Mouse (Mus musculus): ENCODE measurements around the gene BC025920. TPM values are rescaled to one million over a fixed set of nuclear protein-coding genes. Genes with fewer than 3 reads are reported as not detected.

Gene BC025920
- 3.6 TPM for polyA plus RNA-seq (2017; shearing (Covaris generic))

DNA sequence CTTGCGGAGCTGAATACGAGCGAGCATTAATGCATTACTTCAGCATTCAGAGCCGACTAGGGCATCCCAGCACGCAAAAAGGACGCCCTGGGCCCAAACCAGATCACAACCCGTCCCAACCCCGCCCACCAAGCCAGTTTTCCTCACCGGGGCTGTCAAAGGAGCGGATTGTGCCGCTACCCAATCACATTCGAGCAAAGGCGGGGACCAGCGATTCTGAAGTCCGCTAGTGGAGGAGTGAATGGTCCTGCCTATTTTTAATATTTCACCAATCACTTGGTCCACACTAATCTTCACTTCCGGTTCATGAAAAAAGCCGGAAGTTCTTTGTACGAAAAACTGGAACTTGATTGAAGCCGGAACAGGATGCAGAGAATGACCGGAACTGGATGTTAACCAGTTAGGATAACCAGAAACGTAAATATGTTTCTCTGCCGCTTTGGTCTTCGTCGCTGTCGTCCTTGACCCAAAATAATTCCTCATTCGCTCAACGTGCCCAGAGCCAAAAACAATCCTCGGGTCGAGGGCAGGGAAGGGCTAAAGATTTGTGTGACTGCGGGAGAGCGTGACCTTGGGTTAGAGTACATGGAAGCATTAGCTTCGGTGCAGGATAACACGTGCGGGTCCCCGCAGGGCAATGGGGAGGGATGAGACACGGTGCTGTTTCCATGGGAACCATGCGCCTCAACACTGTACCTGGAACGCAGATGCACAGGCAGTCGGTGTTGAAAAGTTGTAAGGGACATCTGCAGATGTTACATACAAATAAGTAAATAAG lies at the start of gene BC025920:
BC025920 (plus strand) TSS at position 297 of the 778 bp plus-strand sequence.

DNA sequence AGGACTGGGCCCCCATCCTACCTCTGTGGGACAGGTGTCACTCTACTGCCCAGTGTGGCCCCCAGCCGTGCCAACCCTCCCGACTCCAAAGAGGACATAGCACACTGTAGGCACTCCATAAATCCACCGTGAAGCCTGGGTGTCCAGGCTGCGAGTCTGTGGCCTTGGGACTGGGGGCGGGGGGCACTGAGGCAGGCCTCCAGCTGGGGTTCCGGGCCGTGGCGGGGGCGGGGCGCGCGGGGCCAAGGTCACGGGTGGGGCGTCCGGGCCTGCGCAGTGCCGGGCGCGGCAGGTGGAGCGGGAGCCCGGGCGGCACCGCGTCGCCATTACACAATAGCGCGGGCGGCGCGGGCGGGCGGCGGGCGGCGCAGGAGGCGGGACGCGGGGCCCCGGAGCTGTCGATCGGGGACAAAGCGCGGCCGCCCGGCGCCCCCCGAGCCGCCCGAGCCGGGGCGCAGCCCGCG lies 46.9 kb upstream of the BC025920 start, which contains the start of gene Aes:
Aes (plus strand) TSS at position 326 of the 464 bp plus-strand sequence.

DNA sequence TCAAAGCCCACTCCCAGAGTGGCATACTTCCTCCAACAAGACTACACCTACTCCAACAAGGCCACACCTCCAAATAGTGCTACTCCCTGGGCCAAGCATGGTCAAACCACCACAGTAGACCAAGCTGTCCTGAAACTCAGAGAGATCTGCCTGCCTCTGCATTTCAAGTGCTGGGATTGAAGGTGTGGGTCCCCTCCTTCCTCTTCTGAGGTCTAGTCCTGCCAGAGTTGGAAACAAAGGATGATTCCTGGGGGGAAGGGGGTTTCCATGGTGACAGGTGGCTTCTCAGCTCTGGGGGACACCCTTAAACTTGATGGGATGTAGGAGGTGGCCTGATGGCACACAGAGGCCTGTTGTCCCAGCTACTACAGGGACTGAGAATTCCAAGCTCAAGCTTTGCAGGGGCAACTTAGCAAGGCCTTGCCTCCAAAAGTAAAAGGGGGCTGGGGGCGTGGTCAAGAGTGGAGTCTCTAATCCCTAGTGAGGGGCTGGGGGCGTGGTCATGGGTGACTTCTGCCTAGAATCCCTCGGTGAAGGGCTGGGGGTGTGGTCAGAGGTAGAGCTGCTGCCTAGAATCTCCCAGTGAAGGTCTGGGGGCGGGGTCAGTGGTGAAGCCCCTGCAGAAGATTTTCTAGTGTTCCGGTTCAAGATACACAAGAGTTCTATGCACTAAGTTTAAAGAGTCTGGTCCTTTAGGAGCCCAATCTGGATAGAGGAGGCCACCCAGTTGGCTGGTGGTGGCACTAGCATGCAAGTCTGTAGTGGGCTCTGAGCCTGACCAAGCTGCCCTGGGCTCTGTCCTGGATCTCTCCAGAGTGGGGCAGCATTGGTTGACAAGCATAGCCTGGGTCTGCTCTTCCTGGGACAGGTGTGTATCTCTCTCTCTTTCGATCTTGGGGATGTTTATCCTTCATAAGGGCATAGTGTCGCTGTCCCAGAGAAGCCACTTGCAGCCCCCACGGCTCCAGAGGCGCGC lies 31.7 kb upstream of the BC025920 start, which contains the start of gene Tle2:
Tle2 (plus strand) TSS at position 481 of the 976 bp plus-strand sequence.

DNA sequence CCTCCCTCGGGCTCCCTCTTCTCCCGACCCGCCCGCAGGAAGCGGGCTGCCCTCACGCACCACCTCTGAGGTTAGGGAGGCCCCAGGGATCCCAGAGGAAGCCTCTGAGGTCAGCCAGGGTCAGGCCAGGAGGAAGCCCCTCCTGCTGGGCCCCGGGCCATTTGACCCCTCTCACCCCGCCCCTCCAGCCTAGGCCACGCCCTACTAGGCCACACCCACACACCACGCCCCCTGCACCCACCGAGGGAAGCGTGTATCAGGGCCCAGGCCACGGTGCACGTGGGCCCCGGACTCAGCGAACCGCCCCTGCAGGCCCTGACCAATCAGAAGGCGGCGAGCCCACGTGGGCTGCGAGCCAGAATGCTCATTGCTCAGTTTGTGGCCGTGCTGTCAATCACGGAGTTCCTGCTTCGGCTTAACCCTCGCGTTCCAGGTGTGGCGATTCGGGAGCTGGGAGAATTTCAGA lies 5.3 kb upstream of the BC025920 start, which contains the start of gene Tle6:
Tle6 (minus strand) TSS at position 336 of the 466 bp plus-strand sequence.

DNA sequence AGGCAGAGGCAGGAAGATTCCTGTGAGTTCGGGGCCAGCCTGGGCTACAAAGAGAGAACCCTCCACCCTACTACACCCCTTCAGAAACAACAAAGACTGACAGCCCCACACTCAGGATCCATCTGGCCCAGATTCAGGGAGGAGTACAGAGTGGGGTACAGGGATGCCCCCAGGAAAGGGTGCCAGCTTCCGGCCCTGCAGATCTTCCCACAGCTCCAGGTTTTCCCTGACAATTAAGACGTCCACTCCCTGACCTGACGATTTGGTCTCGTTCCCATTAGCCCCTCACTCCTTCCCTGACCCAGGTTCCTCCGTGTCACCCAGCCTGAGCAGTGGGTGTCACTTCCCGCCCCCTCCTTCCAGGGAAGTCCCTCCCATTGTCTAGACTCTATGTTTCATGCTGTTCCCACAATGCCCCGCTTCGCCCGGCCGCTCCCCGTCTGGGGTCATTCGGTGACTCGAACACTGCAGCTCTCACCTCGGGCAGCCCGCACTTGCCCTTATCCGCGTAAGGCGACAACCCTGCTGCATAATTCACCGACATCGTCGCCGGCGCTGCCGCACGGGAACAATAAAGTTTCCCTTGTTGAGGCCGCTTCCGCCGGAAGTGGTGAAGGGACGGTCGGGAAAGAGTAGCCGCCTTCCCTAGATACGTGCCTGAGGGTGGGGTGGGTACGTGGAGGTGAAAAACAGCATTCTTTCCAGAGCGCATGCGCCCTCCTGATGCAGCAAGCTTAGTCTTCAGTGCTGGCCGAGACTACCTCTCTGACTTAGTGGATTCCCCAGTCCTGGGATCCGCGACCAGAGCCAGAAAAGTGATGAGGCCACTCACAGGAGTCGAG lies 21.1 kb downstream of the BC025920 start, which contains the start of gene Sirt6:
Sirt6 (minus strand) TSS at position 804 of the 842 bp plus-strand sequence.

DNA sequence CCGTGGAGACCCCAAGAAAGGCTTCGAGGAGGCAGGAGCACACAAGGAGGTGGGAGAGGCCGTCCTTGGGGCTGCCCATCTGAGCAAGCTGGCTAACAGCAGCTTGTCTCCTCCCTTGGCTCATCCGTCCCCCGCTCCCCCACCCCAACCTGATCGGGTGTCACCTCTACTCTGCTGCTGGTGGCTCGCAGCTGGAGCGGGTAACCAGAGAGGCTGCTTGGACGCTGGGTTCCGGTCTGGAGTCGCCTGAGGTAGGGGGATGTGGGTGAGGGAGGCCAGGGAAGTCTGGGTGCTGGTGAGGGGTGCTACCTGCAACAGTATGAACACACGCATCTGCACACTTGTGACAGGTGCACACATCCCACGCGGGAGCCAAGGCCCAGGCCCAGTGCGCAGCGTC lies 22.3 kb downstream of the BC025920 start, which contains the start of gene Ankrd24:
Ankrd24 (plus strand) TSS at position 151 of the 400 bp plus-strand sequence.

DNA sequence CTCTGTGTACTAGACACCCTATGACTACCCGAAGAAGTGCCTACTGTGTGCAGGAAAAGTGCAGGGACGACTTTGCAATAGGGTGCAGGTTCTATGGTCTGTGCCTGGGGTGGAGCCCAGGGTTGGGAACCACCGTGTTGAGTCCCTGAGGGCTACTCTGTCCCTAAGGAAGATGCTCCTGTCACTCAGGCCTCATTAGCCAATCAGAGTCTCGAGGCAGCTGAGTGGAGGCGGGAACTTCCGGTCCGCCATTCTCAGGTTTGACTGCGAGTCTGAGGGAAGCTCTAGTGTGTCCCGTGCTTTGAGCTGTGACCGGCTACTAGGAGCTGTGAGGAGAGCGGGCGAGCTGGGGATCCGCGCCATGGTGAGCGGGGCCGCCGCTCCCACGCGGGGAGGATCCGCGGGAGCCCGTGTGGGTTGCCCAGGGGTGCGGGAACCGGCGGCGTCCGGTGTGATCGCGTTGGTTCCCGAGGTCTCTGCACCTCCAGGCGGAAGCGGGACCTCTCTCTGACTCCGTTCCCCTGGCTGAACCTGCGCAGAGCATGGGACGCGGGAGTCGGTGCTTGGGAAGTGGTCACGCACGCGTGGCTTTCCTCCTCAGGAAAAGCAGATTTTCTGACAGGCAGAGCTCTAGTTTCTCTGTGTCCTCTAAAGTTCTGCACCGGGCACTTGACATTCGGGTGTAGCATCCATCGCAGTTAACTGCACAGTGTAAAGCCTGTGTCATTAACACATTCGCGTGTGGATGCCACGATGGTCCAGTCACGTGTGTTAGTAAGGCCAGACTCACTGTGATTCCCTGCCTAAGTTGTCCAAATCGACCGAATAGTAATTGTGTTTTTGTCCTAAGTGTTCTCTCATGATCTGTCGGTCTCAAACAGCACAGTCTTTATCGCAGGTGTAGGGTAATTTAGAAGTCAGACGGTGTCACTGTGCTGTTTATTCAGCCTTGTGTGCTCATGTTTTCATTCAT lies 43.0 kb downstream of the BC025920 start, which contains the start of gene Gm10778:
Gm10778 (plus strand) TSS at position 257 of the 973 bp plus-strand sequence.

Other genes starting within 250 kb of the BC025920 start
- gene Mfsd12, start 248.8 kb upstream of the BC025920 start, polyA plus RNA-seq (2017; shearing (Covaris generic)) = 1.5 TPM
- 0.82 TPM for gene 4930404N11Rik, start 240.5 kb upstream of the BC025920 start, polyA plus RNA-seq (2017; shearing (Covaris generic))
- gene Fzr1, start 227.8 kb upstream of the BC025920 start, polyA plus RNA-seq (2017; shearing (Covaris generic)) = 16.3 TPM
- 32.9 TPM for gene Dohh, start 221.8 kb upstream of the BC025920 start, polyA plus RNA-seq (2017; shearing (Covaris generic))
- gene Gm48551, start 221.8 kb upstream of the BC025920 start, polyA plus RNA-seq (2017; shearing (Covaris generic)) = 3.4 TPM
- 0.91 TPM for gene Gm48552, start 217.3 kb upstream of the BC025920 start, polyA plus RNA-seq (2017; shearing (Covaris generic))
- 8.7 TPM for gene Smim24, start 213.2 kb upstream of the BC025920 start, polyA plus RNA-seq (2017; shearing (Covaris generic))
- 23.6 TPM for gene Nfic, start 150.6 kb upstream of the BC025920 start, polyA plus RNA-seq (2017; shearing (Covaris generic))
- gene Celf5, start 123.6 kb upstream of the BC025920 start, polyA plus RNA-seq (2017; shearing (Covaris generic)) = 0.17 TPM
- 133 TPM for gene Ncln, start 109.9 kb upstream of the BC025920 start, polyA plus RNA-seq (2017; shearing (Covaris generic))
- gene S1pr4, start 106.1 kb upstream of the BC025920 start, polyA plus RNA-seq (2017; shearing (Covaris generic)) = 96.9 TPM
- gene Gna15, start 82.0 kb upstream of the BC025920 start, polyA plus RNA-seq (2017; shearing (Covaris generic)) = 19.4 TPM
- gene Gna11, start 61.1 kb upstream of the BC025920 start, polyA plus RNA-seq (2017; shearing (Covaris generic)) = 7.0 TPM
- gene Aes, start 46.8 kb upstream of the BC025920 start, polyA plus RNA-seq (2017; shearing (Covaris generic)) = 134 TPM
- gene Tle2, start 31.7 kb upstream of the BC025920 start, polyA plus RNA-seq (2017; shearing (Covaris generic)) = 1.6 TPM
- 2.3 TPM for gene Tle6, start 5.2 kb upstream of the BC025920 start, polyA plus RNA-seq (2017; shearing (Covaris generic))
- 25.2 TPM for gene Sirt6, start 21.5 kb downstream of the BC025920 start, polyA plus RNA-seq (2017; shearing (Covaris generic))
- gene Ankrd24, start 22.3 kb downstream of the BC025920 start, polyA plus RNA-seq (2017; shearing (Covaris generic)) = 0.88 TPM
- 9.6 TPM for gene Gm10778, start 42.8 kb downstream of the BC025920 start, polyA plus RNA-seq (2017; shearing (Covaris generic))
- 21.6 TPM for gene Zfp433, start 98.6 kb downstream of the BC025920 start, polyA plus RNA-seq (2017; shearing (Covaris generic))
- gene Gm3055, start 164.9 kb downstream of the BC025920 start, polyA plus RNA-seq (2017; shearing (Covaris generic)) = 6.3 TPM
- gene Gm4767, start 205.9 kb downstream of the BC025920 start, polyA plus RNA-seq (2017; shearing (Covaris generic)) = 6.8 TPM

All from CD4-positive, CD25-positive, alpha-beta regulatory T cell, adult 9 weeks (primary cell).